Mouse (Mus musculus): Measurements from ENCODE around the gene Lmod2. TPM values are rescaled to one million over a fixed set of nuclear protein-coding genes. Genes with fewer than 3 reads are reported as not detected.

Gene Lmod2
- polyA plus RNA-seq, 1 experiment: 6.4 TPM

DNA sequence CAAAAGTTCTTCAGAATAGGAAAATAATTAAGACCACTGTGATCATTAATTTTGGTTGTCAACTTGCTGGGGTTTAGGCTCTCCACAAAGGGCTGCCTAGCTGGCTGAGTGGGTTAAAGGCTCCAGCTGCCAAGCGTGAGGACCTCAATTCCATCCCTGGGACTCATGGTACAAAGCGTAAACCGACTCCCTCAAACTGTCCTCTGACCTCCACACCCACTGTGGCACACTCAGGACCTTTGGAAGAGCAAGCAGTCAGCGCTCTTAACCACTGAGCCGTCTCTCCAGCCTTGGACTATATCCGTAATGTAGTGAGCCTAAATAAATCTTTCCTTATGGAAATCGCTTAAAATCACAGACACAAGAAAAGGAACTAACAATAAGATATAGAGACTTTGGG lies 54.0 kb downstream of the Lmod2 start:
- DNase-seq: no peak
- Histone ChIP-seq H3K27ac (ENCODE audit: control insufficient read depth, insufficient read depth, low read length) (no peak overlapping the region), H3K4me3 (ENCODE audit: control insufficient read depth, insufficient read depth, low read length) (no peak overlapping the region), H3K36me3 (ENCODE audit: control insufficient read depth, insufficient read depth, low read length) (no peaks in the 10 kb centered on the region), H3K4me1 (replicated peaks; ENCODE audit: control insufficient read depth, insufficient read depth, low read length) (peaks cover 2% of the 10 kb centered on the region; the same call in 1 of the 2 replicates), H3K27me3 (ENCODE audit: control insufficient read depth, insufficient read depth, low read length) (no peaks in the 10 kb centered on the region)
- WGBS: 93% methylated on average over 7 of the region's 7 CpGs
- TF ChIP-seq POLR2A (IDR thresholded peaks at IDR 0.05; ENCODE audit: control insufficient read depth, extremely low read depth, insufficient read depth, low read length, poor library complexity) (no peak), CTCF (IDR thresholded peaks at IDR 0.05; ENCODE audit: borderline replicate concordance, control insufficient read depth, extremely low read depth, insufficient read depth, low read length, poor library complexity) (no peak)

Other genes starting within 250 kb of the Lmod2 start
- gene Iqub, start 82.7 kb upstream of the Lmod2 start, polyA plus RNA-seq (2012; rRNA removed): 0.05 TPM in 1 of 2 replicates, not detected in the other
- gene Ndufa5, start 69.7 kb upstream of the Lmod2 start, polyA plus RNA-seq (2012; rRNA removed): 3.6 and 3.8 TPM in 2 replicates
- 1.1 TPM in 1 of 2 replicates, not detected in the other for gene Asb15, start 69.6 kb upstream of the Lmod2 start, polyA plus RNA-seq (2012; rRNA removed)
- gene Wasl, start 67.2 kb downstream of the Lmod2 start, polyA plus RNA-seq (2012; rRNA removed): 46.3 and 87.3 TPM in 2 replicates
- gene Hyal6, start 135.5 kb downstream of the Lmod2 start, polyA plus RNA-seq (2012; rRNA removed): not detected in 2 replicates
- gene Hyal4, start 150.6 kb downstream of the Lmod2 start, polyA plus RNA-seq (2012; rRNA removed): not detected in 2 replicates
- gene Spam1, start 193.4 kb downstream of the Lmod2 start, polyA plus RNA-seq (2012; rRNA removed): not detected in 2 replicates

All from thymus, adult 2 months (tissue).